Mouse (Mus musculus): ENCODE measurements around the gene Dennd2d. TPM values are rescaled to one million over a fixed set of nuclear protein-coding genes. Genes with fewer than 3 reads are reported as not detected.

Dennd2d gene
- polyA plus RNA-seq, 1 experiment from 2014 or later: 0.09 TPM

- Histone ChIP-seq H3K4me3 (no peak overlapping the region), H3K9me3 (no peaks in the 10 kb centered on the region), H3K27ac (replicated peaks) (no peak overlapping the region), H3K4me1 (no peaks in the 10 kb centered on the region), H3K36me3 (peaks cover 29% of the 10 kb centered on the region; the same call in 1 of the 2 replicates), H3K9ac (replicated peaks) (no peak overlapping the region), H3K27me3 (no peaks in the 10 kb centered on the region), H3K4me2 (replicated peaks) (no peak overlapping the region)
- WGBS: 95% methylated on average over 2 of the region's 2 CpGs
- no peak for ATAC-seq (replicated peaks)
Observed at GRCm38 (mm10) chr3:106500510-106500909, 18.3 kb downstream of the Dennd2d start.

- Histone ChIP-seq H3K4me1 (no peaks in the 10 kb centered on the region), H3K9me3 (no peaks in the 10 kb centered on the region), H3K27ac (replicated peaks) (no peak overlapping the region), H3K4me2 (replicated peaks) (no peak overlapping the region), H3K4me3 (no peak overlapping the region), H3K27me3 (no peaks in the 10 kb centered on the region), H3K36me3 (peaks cover 29% of the 10 kb centered on the region; the same call in 1 of the 2 replicates), H3K9ac (replicated peaks) (no peak overlapping the region)
- ATAC-seq (replicated peaks): no peak
- WGBS: 98% methylated on average over 2 of the region's 2 CpGs
Observed at GRCm38 (mm10) chr3:106502892-106503291, 20.7 kb downstream of the Dennd2d start.

- no peak overlapping the region for H3K27ac ChIP-seq (replicated peaks)
- ATAC-seq (replicated peaks): no peak
- WGBS: 81% methylated on average over 1 of the region's 1 CpGs
Observed at GRCm38 (mm10) chr3:106510669-106511068, 28.5 kb downstream of the Dennd2d start.

DNA sequence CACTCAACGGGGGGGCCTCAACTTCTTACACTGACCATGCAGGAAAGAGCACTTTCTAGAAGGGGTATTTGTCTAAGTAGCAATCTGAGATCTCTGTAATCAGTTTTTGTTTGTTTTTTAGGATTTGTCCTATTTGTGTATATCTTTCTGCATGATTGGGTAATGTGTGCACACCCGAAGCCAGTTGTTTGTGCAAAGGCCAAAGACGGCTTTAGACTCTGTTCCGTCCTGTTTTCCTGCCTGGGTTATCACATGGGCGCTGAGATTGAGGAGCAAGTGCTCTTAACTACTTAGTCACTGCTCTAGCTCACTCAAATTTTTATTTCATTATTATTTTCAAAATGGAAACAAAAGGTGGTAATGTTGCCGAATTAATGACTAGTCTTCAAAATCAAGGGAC lies 32.8 kb downstream of the Dennd2d start:
- Histone ChIP-seq H3K4me1 (no peaks in the 10 kb centered on the region), H3K36me3 (no peaks in the 10 kb centered on the region), H3K27me3 (no peaks in the 10 kb centered on the region), H3K27ac (replicated peaks) (no peak overlapping the region), H3K4me3 (no peak overlapping the region), H3K9me3 (no peaks in the 10 kb centered on the region), H3K4me2 (replicated peaks) (no peak overlapping the region), H3K9ac (replicated peaks) (no peak overlapping the region)
- ATAC-seq (replicated peaks): no peak
- WGBS: 88% methylated on average over 6 of the region's 6 CpGs

More at GRCm38 (mm10) chr3:106510669-106511068, 28.5 kb downstream of the Dennd2d start:
- H3K4me3 ChIP-seq: no peak overlapping the region
- no peaks in the 10 kb centered on the region for H3K4me1 ChIP-seq
- H3K36me3 ChIP-seq: no peaks in the 10 kb centered on the region
- H3K27me3 ChIP-seq: no peaks in the 10 kb centered on the region
- no peaks in the 10 kb centered on the region for H3K9me3 ChIP-seq
- H3K4me2 ChIP-seq (replicated peaks): no peak overlapping the region
- H3K9ac ChIP-seq (replicated peaks): no peak overlapping the region

GRCm38 (mm10) chr3:106522730-106523129 lies 40.5 kb downstream of the Dennd2d start:
- ATAC-seq (replicated peaks): no peak
- 95% methylated on average over 1 of the region's 1 CpGs for WGBS
- Histone ChIP-seq H3K9me3 (no peaks in the 10 kb centered on the region), H3K36me3 (no peaks in the 10 kb centered on the region), H3K4me2 (replicated peaks) (no peak overlapping the region), H3K27me3 (no peaks in the 10 kb centered on the region), H3K27ac (replicated peaks) (no peak overlapping the region), H3K4me1 (no peaks in the 10 kb centered on the region), H3K9ac (replicated peaks) (no peak overlapping the region), H3K4me3 (no peak overlapping the region)

GRCm38 (mm10) chr3:106526411-106526810 lies 44.2 kb downstream of the Dennd2d start:
- ATAC-seq (replicated peaks): no peak
- WGBS: 85% methylated on average over 2 of the region's 2 CpGs
- no peak overlapping the region for H3K9ac ChIP-seq (replicated peaks)
- H3K4me2 ChIP-seq (replicated peaks): no peak overlapping the region
- no peak overlapping the region for H3K4me3 ChIP-seq
- no peaks in the 10 kb centered on the region for H3K27me3 ChIP-seq
- no peaks in the 10 kb centered on the region for H3K4me1 ChIP-seq
- H3K9me3 ChIP-seq: no peaks in the 10 kb centered on the region
- no peak overlapping the region for H3K27ac ChIP-seq (replicated peaks)
- H3K36me3 ChIP-seq: peaks cover under 1% of the 10 kb centered on the region; the same call in 1 of the 2 replicates

DNA sequence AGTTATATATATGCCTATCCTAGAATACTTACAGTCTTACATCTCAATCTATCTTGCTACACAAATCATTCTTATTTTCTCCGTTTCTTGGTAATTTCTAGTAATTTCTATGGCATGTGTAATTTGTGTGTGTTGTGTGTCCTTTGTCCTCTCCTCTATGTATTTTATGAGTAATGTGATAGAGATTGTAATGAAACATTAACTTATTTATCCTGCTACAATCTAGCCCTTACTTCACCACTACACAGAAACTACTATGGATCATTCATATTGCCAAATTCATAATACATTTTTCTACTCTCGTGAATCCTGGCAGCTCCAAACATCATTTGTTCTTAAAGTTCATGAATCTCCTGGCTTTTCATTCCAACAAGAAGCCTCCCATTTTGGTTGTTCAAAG lies 45.8 kb downstream of the Dennd2d start:
- H3K9ac ChIP-seq (replicated peaks): no peak overlapping the region
- no peak for ATAC-seq (replicated peaks)
- 99% methylated on average over 2 of the region's 2 CpGs for WGBS
- H3K27ac ChIP-seq (replicated peaks): no peak overlapping the region
- no peak overlapping the region for H3K4me3 ChIP-seq
- H3K36me3 ChIP-seq: peaks cover 3% of the 10 kb centered on the region; the same call in 1 of the 2 replicates
- H3K4me2 ChIP-seq (replicated peaks): no peak overlapping the region
- H3K27me3 ChIP-seq: no peaks in the 10 kb centered on the region
- H3K4me1 ChIP-seq: no peaks in the 10 kb centered on the region
- no peaks in the 10 kb centered on the region for H3K9me3 ChIP-seq

DNA sequence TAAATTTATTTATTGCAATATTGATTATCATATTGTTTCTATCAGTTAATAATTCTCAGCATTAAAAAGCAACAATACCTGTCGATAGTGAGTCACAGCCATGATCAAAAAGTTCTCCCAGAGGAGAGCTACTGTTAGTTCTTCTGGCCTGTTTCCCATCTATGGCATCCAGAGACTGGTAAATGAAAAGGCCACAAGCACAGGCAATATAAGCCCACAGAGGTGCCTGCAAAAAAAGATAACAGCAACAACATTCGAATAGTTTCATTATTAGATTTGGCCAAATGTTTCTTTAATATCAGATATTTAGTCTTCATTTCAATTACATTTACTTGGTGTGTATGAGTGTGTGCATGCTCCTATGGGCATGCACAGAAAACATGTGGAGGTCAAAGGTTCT lies 51.1 kb downstream of the Dennd2d start:
- Histone ChIP-seq H3K4me2 (replicated peaks) (no peak overlapping the region), H3K36me3 (peaks cover 19% of the 10 kb centered on the region), H3K9me3 (no peaks in the 10 kb centered on the region), H3K27me3 (no peaks in the 10 kb centered on the region), H3K27ac (replicated peaks) (no peak overlapping the region), H3K9ac (replicated peaks) (no peak overlapping the region), H3K4me1 (no peaks in the 10 kb centered on the region), H3K4me3 (no peak overlapping the region)
- ATAC-seq (replicated peaks): no peak
- WGBS: 92% methylated on average over 2 of the region's 2 CpGs

- H3K36me3 ChIP-seq: no peaks in the 10 kb centered on the region
- WGBS: 94% methylated on average over 8 of the region's 8 CpGs
- peaks cover 22% of the 10 kb centered on the region for H3K4me1 ChIP-seq
- no peaks in the 10 kb centered on the region for H3K27me3 ChIP-seq
- no peak overlapping the region for H3K4me2 ChIP-seq (replicated peaks)
- no peak overlapping the region for H3K27ac ChIP-seq (replicated peaks)
- no peak for ATAC-seq (replicated peaks)
- H3K4me3 ChIP-seq: no peak overlapping the region
- no peak overlapping the region for H3K9ac ChIP-seq (replicated peaks)
- no peaks in the 10 kb centered on the region for H3K9me3 ChIP-seq
Observed at GRCm38 (mm10) chr3:106544721-106545316, 62.6 kb downstream of the Dennd2d start.

DNA sequence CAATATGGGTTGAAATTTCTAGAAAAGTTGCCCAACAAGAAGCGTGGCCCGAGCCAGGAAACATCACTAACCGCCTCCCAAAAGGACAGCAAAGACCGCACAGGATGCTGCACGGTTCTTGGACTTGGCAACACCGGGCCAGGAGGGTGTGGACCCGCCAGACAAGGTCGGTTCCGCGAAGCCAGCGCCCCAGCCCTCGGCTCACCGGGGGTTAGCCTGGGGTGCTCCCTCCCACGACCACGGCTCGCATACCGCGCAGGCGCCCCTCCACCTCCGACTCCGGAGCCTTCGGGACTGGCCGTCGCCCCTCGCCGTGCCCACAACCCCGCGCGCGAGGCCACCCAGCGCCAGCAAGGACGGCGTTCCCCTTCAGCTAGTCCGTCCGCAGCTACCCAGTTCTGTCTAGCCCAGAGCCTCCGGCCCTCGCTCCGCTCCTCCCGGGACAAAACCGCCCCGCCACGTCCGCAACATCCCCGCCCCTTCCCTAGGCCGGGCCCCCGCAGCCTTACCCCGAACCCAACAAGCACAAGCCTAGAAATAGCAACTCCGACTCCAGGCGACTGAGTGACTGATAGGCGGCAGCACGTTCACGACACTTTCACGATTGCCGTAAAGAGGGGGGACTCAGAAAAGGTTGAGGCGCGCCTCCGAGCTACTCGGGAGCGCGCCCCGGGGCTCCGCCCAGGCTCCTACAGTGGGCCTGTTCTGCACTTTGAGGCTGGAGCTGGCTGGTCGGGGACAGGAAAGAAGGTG lies 65.1 kb downstream of the Dennd2d start, which contains the start of the genes Dram2 and Cept1:
TSS of gene Dram2 (plus strand) at position 628 of the 753 bp plus-strand sequence.
TSS of gene Cept1 (minus strand) at position 632 of the 753 bp plus-strand sequence.
- no peaks in the 10 kb centered on the region for H3K9me3 ChIP-seq
- peak within 1 kb of the TSS; percentile 66 for H3K4me2 ChIP-seq (replicated peaks)
- ATAC-seq (replicated peaks): peak; percentile 98
- under 1% methylated on average over 62 of the region's 63 CpGs for WGBS
- peaks cover 27% of the 10 kb centered on the region for H3K4me1 ChIP-seq
- H3K36me3 ChIP-seq: no peaks in the 10 kb centered on the region
- no peaks in the 10 kb centered on the region for H3K27me3 ChIP-seq
- peak within 1 kb of the TSS; percentile 89 for H3K9ac ChIP-seq (replicated peaks)
- H3K27ac ChIP-seq (replicated peaks): peak within 1 kb of the TSS; percentile 92
- peak within 1 kb of the TSS; percentile 88 for H3K4me3 ChIP-seq

DNA sequence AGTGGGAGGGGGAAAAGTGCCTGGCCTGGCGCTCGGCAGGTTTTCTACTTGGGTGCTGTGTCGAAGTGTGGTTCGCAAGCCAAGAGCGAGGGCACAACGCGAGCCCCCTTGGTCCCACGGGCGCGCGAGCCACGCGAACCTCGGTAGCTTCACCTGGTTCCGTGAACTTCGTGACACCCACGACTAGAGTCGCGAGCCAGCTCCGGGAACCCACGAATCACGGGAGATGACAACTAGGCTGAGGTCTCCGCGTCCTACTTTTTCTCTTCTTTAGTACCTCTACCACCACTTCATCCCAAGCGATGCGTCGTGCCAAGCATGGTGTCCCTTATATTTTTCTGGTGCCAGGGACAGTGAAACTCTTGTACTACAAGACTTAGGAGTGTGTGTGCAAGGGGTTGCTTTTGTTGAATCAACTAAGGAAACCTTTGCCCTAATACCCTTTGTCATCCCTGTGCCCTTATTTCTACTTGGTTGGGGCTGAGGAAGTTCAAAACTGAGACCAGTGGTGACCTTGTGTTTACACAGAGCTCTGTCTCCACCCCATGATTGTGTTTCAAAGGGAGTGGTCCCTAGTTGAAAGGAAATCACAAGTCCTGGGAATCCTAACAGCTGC lies 65.8 kb downstream of the Dennd2d start:
- ATAC-seq (replicated peaks): no peak; the same call in none of the 2 replicates
- under 1% methylated on average over 27 of the region's 27 CpGs for WGBS

GRCm38 (mm10) chr3:106548971-106549370 lies 66.8 kb downstream of the Dennd2d start:
- Histone ChIP-seq H3K36me3 (peaks cover 7% of the 10 kb centered on the region; the same call in 1 of the 2 replicates), H3K27ac (replicated peaks) (no peak overlapping the region), H3K4me2 (replicated peaks) (peak overlapping the region; percentile 66), H3K4me1 (peaks cover 27% of the 10 kb centered on the region), H3K27me3 (no peaks in the 10 kb centered on the region), H3K9ac (replicated peaks) (0 out of 2 replicates have a peak overlapping the region, but pooled peaks have one; percentile 15), H3K9me3 (no peaks in the 10 kb centered on the region), H3K4me3 (no peak overlapping the region)
- no peak for ATAC-seq (replicated peaks)
- 52% methylated on average over 3 of the region's 3 CpGs for WGBS

More for the DNA sequence above, 65.8 kb downstream of the Dennd2d start:
- peak overlapping the region; percentile 66 for H3K4me2 ChIP-seq (replicated peaks)
- H3K4me1 ChIP-seq: peaks cover 27% of the 10 kb centered on the region
- H3K9me3 ChIP-seq: no peaks in the 10 kb centered on the region
- peak overlapping the region; percentile 89 for H3K9ac ChIP-seq (replicated peaks)
- H3K4me3 ChIP-seq: peak overlapping the region; percentile 88
- H3K27me3 ChIP-seq: no peaks in the 10 kb centered on the region
- H3K36me3 ChIP-seq: no peaks in the 10 kb centered on the region
- peak overlapping the region; percentile 92 for H3K27ac ChIP-seq (replicated peaks)

All from forebrain, embryonic 15.5 days (tissue).